Mouse (Mus musculus) adrenal gland, adult 8-10 months (tissue): ENCODE results near the gene Myl6b. TPM values are rescaled to one million over a fixed set of nuclear protein-coding genes. Genes with fewer than 3 reads are reported as not detected.

Experiments used
- microRNA-seq, 2 experiments: library from miRNA; unstranded; fragments of <30 nt; microRNA quantifications; one replicate each; pipeline ENCODE4 v1.2.0; 2022
- total RNA-seq, 4 experiments: library from RNA; stranded (reverse); gene quantifications; 2 replicates each; pipeline ENCODE4 v1.2.4; 2022

Gene Myl6b
- total RNA-seq, 4 experiments from 2014 or later: 4.8 to 11.6 (median 7.9) TPM

Small RNA genes within 50 kb of the gene (microRNA-seq; reads per million reads assigned to microRNA genes)
- gene Mir6916 (0 to 0.18 reads per million in 2 experiments), gene Mir8105 (0.67 to 1.2 reads per million in 2 experiments)

Other genes starting within 250 kb of the Myl6b start
- gene Apon, start 244.6 kb downstream of the Myl6b start, total RNA-seq: under 1 TPM in 1 of 4 experiments, not detected in 3; 0.56 TPM
- gene Apof, start 230.0 kb downstream of the Myl6b start, total RNA-seq: 10 to 100 TPM in 2 of 4 experiments, 1 to 10 TPM in 2; 1.6 to 14.7 (median 6.9) TPM
- gene Stat2, start 228.1 kb downstream of the Myl6b start, total RNA-seq: 10 to 100 TPM; 46.9 to 69.7 (median 57.7) TPM
- under 1 TPM in 2 of 4 experiments, not detected in 2; 0.22 to 0.28 TPM for gene Il23a, start 199.9 kb downstream of the Myl6b start, total RNA-seq
- gene Pan2, start 195.3 kb downstream of the Myl6b start, total RNA-seq: 10 to 100 TPM; 17.5 to 35.4 (median 24.2) TPM
- 100 to 1,000 TPM; 172 to 202 (median 177) TPM for gene Cnpy2, start 176.2 kb downstream of the Myl6b start, total RNA-seq
- 100 to 1,000 TPM; 197 to 297 (median 255) TPM for gene Cs, start 161.0 kb downstream of the Myl6b start, total RNA-seq
- 100 to 1,000 TPM in 2 of 4 experiments, 10 to 100 TPM in 2; 72.2 to 114 (median 86.6) TPM for gene Coq10a, start 129.7 kb downstream of the Myl6b start, total RNA-seq
- 10 to 100 TPM; 53.7 to 90.5 (median 68.1) TPM for gene Ankrd52, start 121.6 kb downstream of the Myl6b start, total RNA-seq
- gene Slc39a5, start 97.5 kb downstream of the Myl6b start, total RNA-seq: under 1 TPM in 2 of 4 experiments, not detected in 2; 0.24 to 0.40 TPM
- gene Nabp2, start 87.2 kb downstream of the Myl6b start, total RNA-seq: 10 to 100 TPM; 76.6 to 93.8 (median 86.8) TPM
- 10 to 100 TPM; 39.1 to 55.4 (median 50.8) TPM for gene Rnf41, start 87.0 kb downstream of the Myl6b start, total RNA-seq
- gene Smarcc2, start 39.4 kb downstream of the Myl6b start, total RNA-seq: 100 to 1,000 TPM; 103 to 155 (median 127) TPM
- gene Myl6, start 4.5 kb downstream of the Myl6b start, total RNA-seq: 100 to 1,000 TPM; 760 to 841 (median 820) TPM
- 10 to 100 TPM; 22.8 to 44.9 (median 33.2) TPM for gene Esyt1, start 27.2 kb upstream of the Myl6b start, total RNA-seq
- 10 to 100 TPM; 12.9 to 15.0 (median 13.6) TPM for gene Zc3h10, start 49.1 kb upstream of the Myl6b start, total RNA-seq
- 1,000 to 10,000 TPM; 2,263 to 2,673 (median 2,524) TPM for gene Rpl41, start 50.6 kb upstream of the Myl6b start, total RNA-seq
- 10 to 100 TPM; 67.4 to 77.6 (median 70.5) TPM for gene Pa2g4, start 67.3 kb upstream of the Myl6b start, total RNA-seq
- gene Erbb3, start 91.0 kb upstream of the Myl6b start, total RNA-seq: 1 to 10 TPM; 2.5 to 5.8 (median 4.6) TPM
- 100 to 1,000 TPM; 401 to 777 (median 537) TPM for gene Rps26, start 128.1 kb upstream of the Myl6b start, total RNA-seq
- 10 to 100 TPM in 1 of 4 experiments, 1 to 10 TPM in 3; 1.6 to 10.8 (median 3.7) TPM for gene Ikzf4, start 147.3 kb upstream of the Myl6b start, total RNA-seq
- gene Suox, start 175.4 kb upstream of the Myl6b start, total RNA-seq: 10 to 100 TPM; 28.7 to 35.1 (median 31.4) TPM
- gene Rab5b, start 197.6 kb upstream of the Myl6b start, total RNA-seq: 100 to 1,000 TPM; 126 to 149 (median 145) TPM
- 1 to 10 TPM; 1.1 to 1.7 (median 1.3) TPM for gene Pmel, start 205.5 kb upstream of the Myl6b start, total RNA-seq
- gene Cdk2, start 206.3 kb upstream of the Myl6b start, total RNA-seq: 10 to 100 TPM; 13.4 to 26.6 (median 19.3) TPM
- gene Dgka, start 246.2 kb upstream of the Myl6b start, total RNA-seq: 10 to 100 TPM; 16.5 to 41.1 (median 28.6) TPM
- gene Pym1, start 249.2 kb upstream of the Myl6b start, total RNA-seq: 10 to 100 TPM; 24.1 to 31.9 (median 27.0) TPM